8 mouse cellular contexts compared by ENCODE assay signal in genomic region chr15:79029519-79030241, GRCm38 (mm10). TPM values are rescaled to one million over a fixed set of nuclear protein-coding genes. Genes with fewer than 3 reads are reported as not detected.
DNase-seq lines count a peak whose midpoint lies in the region; ATAC-seq and TF ChIP-seq lines count a peak whose summit lies in the region.

No protein-coding gene starts in this region.

- peak overlapping the region; percentile 72 for H3K9ac ChIP-seq in liver, adult 2 months (ENCODE audit: low read depth, low read length)
- H3K9ac ChIP-seq in hindbrain, embryonic 15.5 days: peak overlapping the region; percentile 49
- peak overlapping the region; percentile 98 for H3K9ac ChIP-seq in midbrain, embryonic 14.5 days (replicated peaks; ENCODE audit: low read length)

- no peaks in the 10 kb centered on the region for H3K36me3 ChIP-seq in liver, adult 2 months (ENCODE audit: control insufficient read depth, insufficient read depth, low read length)
- no peaks in the 10 kb centered on the region for H3K36me3 ChIP-seq in hindbrain, embryonic 15.5 days
- H3K36me3 ChIP-seq in midbrain, embryonic 14.5 days (ENCODE audit: control insufficient read depth, insufficient read depth, low read length): no peaks in the 10 kb centered on the region

- H3K27me3 ChIP-seq in liver, adult 2 months (ENCODE audit: control insufficient read depth, insufficient read depth, low read length): no peaks in the 10 kb centered on the region
- no peaks in the 10 kb centered on the region for H3K27me3 ChIP-seq in hindbrain, embryonic 15.5 days
- H3K27me3 ChIP-seq in midbrain, embryonic 14.5 days (ENCODE audit: control insufficient read depth, insufficient read depth, low read length): no peaks in the 10 kb centered on the region

- peaks cover 4% of the 10 kb centered on the region; the same call in 1 of the 2 replicates for H3K4me1 ChIP-seq in liver, adult 2 months (ENCODE audit: control insufficient read depth, insufficient read depth, low read length)
- H3K4me1 ChIP-seq in hindbrain, embryonic 15.5 days (replicated peaks): peaks cover 54% of the 10 kb centered on the region
- peaks cover 32% of the 10 kb centered on the region for H3K4me1 ChIP-seq in midbrain, embryonic 14.5 days (ENCODE audit: control insufficient read depth, insufficient read depth, low read length)

- TF ChIP-seq POLR2A in liver, adult 2 months (IDR thresholded peaks at IDR 0.05; ENCODE audit: extremely low read depth, insufficient read depth, low read length): no peak

- no peak for ATAC-seq in hindbrain, embryonic 15.5 days (ENCODE audit: low FRiP score, low read depth)
- ATAC-seq in midbrain, embryonic 14.5 days (ENCODE audit: low FRiP score, low TSS enrichment): no peak

- 2% methylated on average over 11 of the region's 11 CpGs for WGBS in liver, adult 2 months
- 5% methylated on average over 11 of the region's 11 CpGs for WGBS in hindbrain, embryonic 15.5 days
- WGBS in midbrain, embryonic 14.5 days: 7% methylated on average over 11 of the region's 11 CpGs

- H3K4me2 ChIP-seq in hindbrain, embryonic 15.5 days: peak overlapping the region; percentile 98
- H3K4me2 ChIP-seq in midbrain, embryonic 14.5 days (ENCODE audit: low read length): peak overlapping the region; percentile 99

- peak; percentile 89 for DNase-seq in liver, adult 2 months (ENCODE audit: extremely low read depth, low read depth, low spot score)
- DNase-seq in liver: no peak
- DNase-seq in embryo, embryonic 10.5 days (ENCODE audit: low spot score): peak; percentile 63
- peak; percentile 42 for DNase-seq in midbrain, embryonic 14.5 days
- DNase-seq in right cerebral cortex, postnatal 25 days: no peak
- DNase-seq in spleen, postnatal 4 days (ENCODE audit: low spot score in 2 of 2): no peak
- DNase-seq in spleen, postnatal 36 days (ENCODE audit: low spot score in 2 of 2): no peak

- H3K27ac ChIP-seq in liver, adult 2 months (replicated peaks; ENCODE audit: insufficient read depth, low read depth, low read length): peak overlapping the region; percentile 96
- H3K27ac ChIP-seq in hindbrain, embryonic 15.5 days (replicated peaks): peak overlapping the region; percentile 93
- H3K27ac ChIP-seq in midbrain, embryonic 14.5 days (replicated peaks; ENCODE audit: low read depth, low read length): peak overlapping the region; percentile 26; the same call in 1 of the 2 replicates

- TF ChIP-seq CTCF in liver, adult 2 months (IDR thresholded peaks at IDR 0.05; ENCODE audit: low read depth, low read length): no peak

- H3K4me3 ChIP-seq in liver, adult 2 months (ENCODE audit: insufficient read depth, low read depth, low read length): peak overlapping the region; percentile 92
- peak overlapping the region; percentile 58 for H3K4me3 ChIP-seq in hindbrain, embryonic 15.5 days
- H3K4me3 ChIP-seq in midbrain, embryonic 14.5 days (replicated peaks; ENCODE audit: low read depth, low read length): peak overlapping the region; percentile 66

- H3K9me3 ChIP-seq in hindbrain, embryonic 15.5 days: no peaks in the 10 kb centered on the region
- H3K9me3 ChIP-seq in midbrain, embryonic 14.5 days (ENCODE audit: control insufficient read depth, low read length): no peaks in the 10 kb centered on the region

- peaks cover 11% of the 10 kb centered on the region; the same call in 1 of the 2 replicates for H3K79me2 ChIP-seq in liver, adult 2 months (ENCODE audit: control insufficient read depth, insufficient read depth, low read length)

RNA-seq across cellular contexts. Expression of gene H1f0, which starts 1.4 kb away (rescaled TPM):
- 64.2 and 82.1 TPM in 2 replicates for total RNA-seq in liver, adult 2 months (2014; rRNA removed)
- 68.0 and 79.0 TPM in 2 replicates for polyA plus RNA-seq in liver, adult 2 months (2012; rRNA removed)
- polyA plus RNA-seq in hindbrain, embryonic 15.5 days (2015; fragmentation: Nextera tagmentation; extraction: Ambion mirVana): 214 and 226 TPM in 2 replicates
- 94.4 and 154 TPM in 2 replicates for polyA plus RNA-seq in midbrain, embryonic 14.5 days (2014; fragmentation: Nextera tagmentation; extraction: Ambion mirVana)

RNA-seq across cellular contexts. Expression of gene Galr3, which starts 12.0 kb away (rescaled TPM):
- total RNA-seq in liver, adult 2 months (2014; rRNA removed): not detected in 2 replicates
- 0.09 TPM in 1 of 2 replicates, not detected in the other for polyA plus RNA-seq in liver, adult 2 months (2012; rRNA removed)
- 0.13 and 0.38 TPM in 2 replicates for polyA plus RNA-seq in hindbrain, embryonic 15.5 days (2015; fragmentation: Nextera tagmentation; extraction: Ambion mirVana)
- polyA plus RNA-seq in midbrain, embryonic 14.5 days (2014; fragmentation: Nextera tagmentation; extraction: Ambion mirVana): not detected in 2 replicates

RNA-seq across cellular contexts. Expression of gene Ankrd54, which starts 33.0 kb away (rescaled TPM):
- 5.1 and 6.4 TPM in 2 replicates for total RNA-seq in liver, adult 2 months (2014; rRNA removed)
- 22.5 and 27.1 TPM in 2 replicates for polyA plus RNA-seq in liver, adult 2 months (2012; rRNA removed)
- 56.0 and 59.7 TPM in 2 replicates for polyA plus RNA-seq in hindbrain, embryonic 15.5 days (2015; fragmentation: Nextera tagmentation; extraction: Ambion mirVana)
- 50.2 and 52.6 TPM in 2 replicates for polyA plus RNA-seq in midbrain, embryonic 14.5 days (2014; fragmentation: Nextera tagmentation; extraction: Ambion mirVana)

RNA-seq across cellular contexts. Expression of gene Eif3l, which starts 45.3 kb away (rescaled TPM):
- 82.1 and 94.2 TPM in 2 replicates for total RNA-seq in liver, adult 2 months (2014; rRNA removed)
- 98.3 and 103 TPM in 2 replicates for polyA plus RNA-seq in liver, adult 2 months (2012; rRNA removed)
- polyA plus RNA-seq in hindbrain, embryonic 15.5 days (2015; fragmentation: Nextera tagmentation; extraction: Ambion mirVana): 167 and 177 TPM in 2 replicates
- 141 and 182 TPM in 2 replicates for polyA plus RNA-seq in midbrain, embryonic 14.5 days (2014; fragmentation: Nextera tagmentation; extraction: Ambion mirVana)

Comparison
In these comparisons a context has a peak if more than half of its experiments do, and no peak if none do; other contexts are left out.
1. DNase-seq: peak in liver, adult 2 months (single experiment), embryo, embryonic 10.5 days (single experiment) and midbrain, embryonic 14.5 days (single experiment); none in liver (single experiment), right cerebral cortex, postnatal 25 days (single experiment), spleen, postnatal 4 days (0 of 2) and spleen, postnatal 36 days (0 of 2).
2. H3K27ac ChIP-seq: peak in every context shown above with its lines; median percentile 96 in liver, adult 2 months; 93 in hindbrain, embryonic 15.5 days; 26 in midbrain, embryonic 14.5 days.
3. Peak in every context shown above with its lines, with median percentiles within 50 percentile points of each other: H3K4me3 ChIP-seq and H3K9ac ChIP-seq.